Mouse (Mus musculus) ES-Bruce4 (cell line): ENCODE data around the gene Gmnc.

Experiments used
- CTCF ChIP-seq: IDR thresholded peaks from one replicate; pipeline ENCODE4 v1.8.1; 2011; ENCODE audit warnings: low read depth, low read length
- EP300 ChIP-seq: IDR thresholded peaks from 2 replicates; pipeline ENCODE4 v1.6.1; 2011; ENCODE audit warnings: low read depth, low read length; ENCODE audit not compliant: insufficient read depth

GRCm38 (mm10) chr16:26966830-26967229 lies 24.6 kb downstream of the Gmnc start:
- TF ChIP-seq EP300 (no peak), CTCF (no peak)
